Mouse (Mus musculus) megakaryocyte, embryonic 14.5 days (primary cell): Measurements from ENCODE around the gene Lfng.

Source experiments
- FLI1 ChIP-seq: IDR thresholded peaks from 2 replicates; pipeline ENCODE4 v1.6.1; 2012; ENCODE audit warnings: low read length, inconsistent platforms, mixed read lengths
- GATA1 ChIP-seq: IDR thresholded peaks from 3 replicates; pipeline ENCODE4 v1.6.1; 2012; ENCODE audit warnings: mixed read lengths, low read length, inconsistent platforms, borderline replicate concordance

DNA sequence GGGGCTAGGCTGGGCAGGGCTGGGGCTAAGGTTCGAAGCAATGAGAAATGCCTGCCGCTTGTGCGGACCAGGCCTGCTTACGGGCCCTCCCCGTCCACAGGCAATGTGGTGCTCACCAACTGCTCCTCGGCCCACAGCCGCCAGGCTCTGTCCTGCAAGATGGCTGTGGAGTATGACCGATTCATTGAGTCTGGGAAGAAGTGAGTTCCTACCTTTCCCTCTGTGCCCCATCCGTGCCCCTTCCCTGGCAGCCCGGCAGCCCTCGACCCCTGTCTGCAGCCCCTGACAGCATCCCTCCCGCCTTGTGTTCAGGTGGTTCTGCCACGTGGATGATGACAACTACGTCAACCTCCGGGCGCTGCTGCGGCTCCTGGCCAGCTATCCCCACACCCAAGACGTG, 5.1 kb downstream of the Lfng start:
- TF ChIP-seq GATA1, result no peak
- TF ChIP-seq FLI1, result no peak
